Mouse (Mus musculus): Measurements from ENCODE around the gene Smyd3.

DNA sequence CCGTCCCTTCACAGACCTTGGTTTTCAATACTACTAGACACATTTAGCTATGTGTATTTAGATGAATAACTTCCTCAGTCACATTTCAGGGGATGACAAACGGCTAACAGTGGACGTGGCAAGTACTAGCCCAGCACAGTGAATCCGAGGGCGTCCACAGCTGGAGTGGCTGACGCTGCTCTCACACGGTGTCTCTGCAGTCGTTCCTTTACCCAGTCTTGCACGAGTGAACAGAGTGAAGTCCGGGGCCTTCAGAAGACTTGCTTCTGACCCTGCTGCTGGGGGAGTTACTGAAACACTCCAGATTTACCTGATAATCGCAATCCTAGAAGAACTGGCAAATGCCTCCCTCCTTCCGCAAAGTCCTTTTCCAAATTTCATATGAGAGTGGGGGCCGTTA is 74.0 kb downstream of the Smyd3 start:
- TF ChIP-seq CTCF (IDR thresholded peaks at IDR 0.05) (no peak), EP300 (IDR thresholded peaks at IDR 0.05) (no peak)
